Mouse (Mus musculus): Measurements from ENCODE around the gene Clic1. TPM values are rescaled to one million over a fixed set of nuclear protein-coding genes. Genes with fewer than 3 reads are reported as not detected.
"Not testable (repeated sequence)": the region's sequence is repeated elsewhere in the genome, so short reads cannot be mapped to it uniquely, and the experiment has no call there.

The Clic1 gene
- total RNA-seq, 2 experiments from 2014 or later: 405 to 415 TPM

DNA sequence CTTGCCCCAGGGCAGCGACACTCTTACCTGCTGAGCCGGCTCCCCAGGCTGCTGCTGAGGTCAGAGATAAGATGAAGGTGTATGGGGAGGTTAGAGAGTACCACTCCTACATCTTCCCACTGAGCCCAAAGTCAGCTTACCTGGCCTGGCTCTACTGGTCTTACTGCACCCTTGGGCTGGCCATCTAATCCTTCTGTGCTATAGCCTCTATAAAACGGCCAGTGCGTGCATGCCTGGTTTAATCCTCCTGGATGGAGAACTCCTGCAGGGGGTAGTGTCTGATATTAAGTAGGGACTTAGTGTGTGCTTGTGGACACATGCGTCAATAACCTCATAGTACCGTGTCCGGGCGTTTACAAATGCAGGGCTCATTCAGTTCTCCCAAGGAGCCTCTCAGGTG lies 29.2 kb upstream of the Clic1 start:
- no peak for ATAC-seq (ENCODE audit: poor library complexity, severe bottlenecking)

DNA sequence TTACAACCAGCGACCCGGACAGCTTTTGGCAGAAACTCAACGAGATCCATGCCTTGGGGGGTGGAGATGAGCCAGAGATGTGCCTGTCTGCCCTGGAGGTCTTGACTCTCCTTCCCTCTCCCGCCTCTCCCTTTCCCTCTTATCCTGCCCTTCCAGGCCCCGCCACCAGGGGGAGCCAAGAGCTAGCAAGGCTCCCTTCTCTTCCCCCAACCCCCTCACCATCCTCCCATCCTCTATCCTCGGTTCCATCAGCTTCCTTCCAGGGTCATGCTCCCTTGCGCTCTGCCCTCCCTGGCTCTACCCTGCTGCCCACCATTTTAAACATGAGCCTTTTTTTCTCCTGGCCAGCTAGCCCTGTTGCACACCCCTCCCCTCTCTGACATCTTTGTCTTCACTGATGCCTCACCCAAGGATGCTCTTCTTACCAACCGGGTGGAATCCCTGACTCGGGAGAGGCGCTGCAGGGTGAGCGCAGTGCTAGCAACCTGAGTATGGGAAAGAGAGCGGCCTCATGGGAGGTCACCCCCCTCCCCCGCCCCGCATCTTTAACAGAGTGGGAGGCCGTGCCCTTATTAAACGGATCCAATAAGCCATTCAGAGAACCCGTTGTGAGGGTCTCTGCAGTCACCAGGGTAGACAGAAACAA lies 28.5 kb upstream of the Clic1 start:
- ATAC-seq (ENCODE audit: poor library complexity, severe bottlenecking): peak; percentile 76

DNA sequence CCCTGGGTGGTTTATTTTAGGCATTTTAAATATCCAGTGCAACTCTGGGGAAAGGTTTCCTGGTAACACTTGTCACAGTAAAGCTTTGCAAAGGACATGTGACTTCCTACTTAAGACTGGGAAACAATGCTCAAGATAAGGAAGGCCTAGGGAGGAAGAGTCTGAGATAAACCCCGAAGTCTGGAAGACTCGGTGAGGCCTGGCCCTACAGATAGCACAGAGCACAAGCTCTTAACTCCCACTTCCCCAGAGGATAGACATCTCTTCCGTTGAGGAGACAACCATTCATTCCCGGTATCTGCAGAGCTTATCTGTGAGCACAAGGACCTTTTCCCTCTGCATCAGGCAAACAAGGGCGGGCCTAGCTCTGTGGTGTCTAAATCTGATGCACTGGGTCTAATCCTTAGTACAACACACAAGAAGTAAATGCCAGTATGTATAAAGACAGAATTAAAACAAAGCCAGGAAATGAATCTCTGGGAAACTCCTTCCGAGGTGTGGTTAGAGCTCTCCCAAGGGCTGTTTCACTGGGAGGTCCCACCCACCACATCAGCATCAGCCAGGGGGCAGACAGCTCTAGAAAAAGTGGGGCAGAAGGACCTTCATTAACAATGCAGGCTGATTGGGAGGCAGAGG lies 27.8 kb upstream of the Clic1 start:
- no peak for ATAC-seq (ENCODE audit: poor library complexity, severe bottlenecking)

DNA sequence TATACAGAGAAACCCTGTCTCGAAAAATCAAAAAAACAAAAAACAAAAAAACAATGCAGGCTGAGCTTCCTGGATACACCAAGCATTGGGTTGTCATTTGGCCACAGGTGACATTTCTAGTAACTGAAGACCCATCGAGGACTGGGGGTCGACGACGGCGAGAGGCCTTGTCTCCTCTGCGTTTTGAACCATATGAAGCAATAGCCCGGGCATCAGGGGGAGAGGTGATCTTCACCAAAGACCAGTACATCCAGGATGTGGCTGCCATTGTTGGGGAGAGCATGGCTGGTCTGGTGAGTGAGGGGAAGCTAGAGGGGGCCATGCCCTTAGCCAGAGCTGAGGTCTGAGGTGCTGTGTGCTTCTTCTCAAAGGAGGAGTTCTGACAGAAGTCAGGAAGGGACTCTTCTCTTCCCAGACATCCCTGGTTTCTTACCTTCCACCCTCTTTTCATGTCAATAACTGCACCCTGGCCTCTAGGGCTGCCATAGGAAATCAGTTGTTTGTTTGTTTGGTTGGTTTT lies 27.2 kb upstream of the Clic1 start:
- ATAC-seq (ENCODE audit: poor library complexity, severe bottlenecking): no peak

DNA sequence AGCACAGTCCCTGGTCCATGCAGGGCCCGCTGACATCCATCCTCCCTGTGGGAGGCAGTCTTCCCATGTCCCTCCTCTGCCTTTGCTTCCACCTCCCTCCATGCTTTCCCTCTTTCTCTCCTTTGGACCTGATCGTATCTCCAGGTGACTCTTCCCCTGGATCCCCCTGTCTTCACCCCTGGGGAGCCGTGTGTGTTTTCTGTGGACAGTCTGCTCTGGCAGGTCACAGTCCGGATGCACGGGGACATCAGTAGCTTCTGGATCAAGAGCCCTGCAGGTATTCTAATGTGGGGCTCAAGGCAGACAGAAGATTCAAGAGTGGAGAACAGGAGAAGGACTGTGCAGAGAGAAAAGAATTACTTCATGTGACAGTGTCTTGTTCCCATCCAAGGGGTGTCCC lies 26.5 kb upstream of the Clic1 start:
- no peak for ATAC-seq (ENCODE audit: poor library complexity, severe bottlenecking)

DNA sequence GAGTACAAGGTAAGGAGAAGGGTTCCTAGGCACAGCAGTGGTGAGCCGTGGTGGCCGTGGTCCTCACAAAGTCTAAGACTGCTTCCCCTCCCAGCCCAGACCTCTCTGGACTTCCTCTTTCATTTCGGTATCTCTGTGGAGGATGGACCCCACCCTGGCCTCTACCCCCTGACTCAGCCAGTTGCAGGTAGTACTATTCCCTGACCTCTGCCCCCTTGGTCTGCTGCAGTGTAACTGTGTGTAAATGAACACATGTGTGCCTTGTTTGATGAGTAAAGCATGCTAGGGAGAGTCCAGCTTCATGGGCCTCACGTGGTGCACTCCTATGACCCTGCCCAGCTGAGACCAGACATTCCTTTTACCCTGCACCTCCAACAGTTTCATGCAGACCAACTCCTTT lies 26.0 kb upstream of the Clic1 start:
- peak; percentile 83 for ATAC-seq (ENCODE audit: poor library complexity, severe bottlenecking)

DNA sequence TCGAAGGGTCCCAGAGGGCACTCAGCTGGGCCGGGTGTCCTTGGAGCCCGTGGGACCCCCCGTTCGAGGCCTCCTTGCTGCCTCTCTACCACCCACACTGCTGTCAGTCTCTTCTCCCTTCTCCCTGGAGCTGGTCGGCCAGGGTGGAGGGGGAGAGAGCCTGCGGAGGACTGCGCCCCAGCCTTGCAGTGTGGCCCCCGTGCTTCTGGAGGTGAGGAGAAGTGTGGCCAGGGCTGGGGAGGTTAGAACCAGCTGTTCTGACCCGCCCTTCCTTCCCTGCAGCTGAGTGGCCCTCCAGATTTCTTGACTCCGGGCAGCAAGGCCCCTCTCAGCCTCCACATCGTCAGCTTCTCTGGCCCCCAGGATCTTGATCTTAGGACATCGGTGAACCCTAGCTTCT lies 25.5 kb upstream of the Clic1 start:
- ATAC-seq (ENCODE audit: poor library complexity, severe bottlenecking): no peak

DNA sequence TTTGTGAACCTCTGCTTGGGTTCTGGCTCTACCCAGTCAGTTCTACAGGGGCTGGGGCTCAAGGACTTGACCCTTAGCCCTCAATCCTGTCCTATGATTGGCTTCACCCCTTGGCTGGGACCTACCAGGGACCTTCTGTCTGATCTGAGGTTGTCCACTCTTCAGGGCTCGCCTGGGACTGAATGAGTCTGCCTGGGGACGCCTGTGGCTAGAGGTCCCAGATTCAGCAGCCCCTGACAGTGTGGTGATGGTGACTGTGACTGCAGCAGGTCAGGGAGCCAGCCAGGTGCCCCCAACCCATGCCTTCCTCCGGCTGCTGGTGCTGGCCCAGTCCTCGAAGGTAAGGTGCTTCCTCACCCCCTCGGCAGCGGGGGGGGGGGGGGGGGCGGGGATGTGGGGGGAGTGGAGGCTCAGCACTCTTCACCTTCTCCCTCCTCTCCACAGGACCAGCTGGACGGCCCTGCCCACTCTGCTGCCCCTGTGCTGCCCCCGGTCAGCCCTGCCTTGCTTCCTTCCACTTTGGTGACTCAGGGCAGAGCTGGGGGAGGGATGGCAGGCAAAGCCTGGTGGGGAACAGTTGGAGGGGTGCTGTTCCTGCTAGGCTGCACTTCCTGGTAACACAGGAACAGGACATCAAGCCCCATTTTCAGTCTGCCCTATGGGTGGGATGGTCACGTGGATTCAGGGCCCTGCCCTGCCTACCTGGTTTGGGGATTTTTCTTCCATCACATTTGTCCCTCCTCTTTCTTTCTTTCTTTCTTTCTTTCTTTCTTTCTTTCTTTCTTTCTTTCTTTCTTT lies 24.9 kb upstream of the Clic1 start:
- no peak for ATAC-seq (ENCODE audit: poor library complexity, severe bottlenecking)

DNA sequence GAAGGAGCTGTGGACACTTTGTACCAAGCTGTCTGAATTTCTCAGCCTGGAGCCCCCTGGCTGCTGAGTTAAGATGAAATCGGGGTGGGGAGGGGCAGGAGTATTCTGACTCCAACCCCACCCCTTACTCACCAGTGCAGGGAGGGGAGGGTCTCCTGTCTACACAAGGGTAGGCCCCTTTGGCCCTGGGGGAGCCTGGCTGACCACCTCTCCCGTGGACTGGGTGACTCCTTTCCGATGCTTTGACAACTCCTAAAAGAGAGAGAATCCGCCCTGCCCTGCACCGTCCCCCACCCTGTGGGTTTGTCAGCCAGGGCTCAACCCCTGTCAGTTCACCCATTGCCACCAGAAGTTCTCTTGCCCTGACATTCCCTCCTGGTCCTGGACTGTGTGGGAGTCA lies 23.6 kb upstream of the Clic1 start:
- no peak for ATAC-seq (ENCODE audit: poor library complexity, severe bottlenecking)

DNA sequence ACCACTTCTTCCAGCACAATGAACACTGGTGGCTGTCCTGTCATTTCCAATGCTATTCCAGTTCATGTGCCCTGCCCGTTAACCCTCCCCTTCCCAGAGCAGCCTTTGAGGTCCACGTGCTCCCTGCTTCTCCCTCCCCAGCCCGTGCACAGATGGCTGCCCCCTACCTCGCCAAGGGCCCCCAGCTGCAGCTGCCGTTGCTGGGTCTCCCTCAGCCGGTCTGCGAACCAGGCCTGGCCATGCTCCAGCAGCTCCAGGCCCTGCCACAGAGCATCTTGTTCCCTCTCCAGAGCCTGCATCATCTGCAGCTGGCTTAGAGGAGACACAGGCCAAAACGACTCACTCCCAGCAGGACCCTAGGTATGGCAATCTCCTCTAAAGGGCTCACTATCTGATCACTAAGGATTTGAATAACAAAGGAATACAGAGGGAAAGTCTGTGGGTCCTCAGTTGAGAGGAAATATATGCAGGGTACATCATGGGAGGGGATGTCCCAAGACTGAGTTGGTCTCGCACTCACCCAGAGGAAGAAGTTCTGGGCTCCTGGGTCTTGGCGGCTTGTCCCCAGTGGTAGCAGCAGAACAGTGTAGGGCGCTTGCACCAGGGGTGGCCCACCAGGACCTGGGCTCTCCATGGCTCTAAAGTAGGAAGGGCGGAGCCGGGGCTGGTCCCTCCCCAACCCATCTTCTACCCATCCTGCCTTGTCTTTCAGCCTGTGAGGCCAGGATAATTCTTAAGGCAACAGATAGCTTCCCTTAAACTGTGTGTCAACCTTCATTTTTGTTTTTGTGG lies 22.3 kb upstream of the Clic1 start, which contains the start of gene Sapcd1:
TSS of gene Sapcd1 (minus strand) at position 740 of the 792 bp plus-strand sequence.
- no peak for ATAC-seq (ENCODE audit: poor library complexity, severe bottlenecking)

DNA sequence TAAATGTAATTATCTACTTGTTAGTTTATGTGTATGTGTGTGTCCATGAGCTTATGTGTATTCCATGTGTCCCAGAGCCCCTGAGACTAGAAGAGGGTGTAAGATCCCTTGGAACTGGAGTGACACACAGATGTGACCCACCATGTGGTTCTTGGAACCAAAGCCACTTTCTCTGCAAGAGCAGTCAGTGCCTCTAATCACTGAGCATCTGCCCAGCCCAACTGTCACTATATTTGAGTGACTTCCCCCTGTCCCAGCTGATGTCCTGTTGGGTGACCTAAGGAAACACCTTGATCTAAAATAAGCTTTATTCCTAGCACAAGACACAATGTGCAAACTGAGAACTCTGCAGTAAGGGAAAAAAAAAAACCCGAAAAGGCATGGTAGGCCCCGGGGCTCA lies 21.5 kb upstream of the Clic1 start:
- no peak for ATAC-seq (ENCODE audit: poor library complexity, severe bottlenecking)

DNA sequence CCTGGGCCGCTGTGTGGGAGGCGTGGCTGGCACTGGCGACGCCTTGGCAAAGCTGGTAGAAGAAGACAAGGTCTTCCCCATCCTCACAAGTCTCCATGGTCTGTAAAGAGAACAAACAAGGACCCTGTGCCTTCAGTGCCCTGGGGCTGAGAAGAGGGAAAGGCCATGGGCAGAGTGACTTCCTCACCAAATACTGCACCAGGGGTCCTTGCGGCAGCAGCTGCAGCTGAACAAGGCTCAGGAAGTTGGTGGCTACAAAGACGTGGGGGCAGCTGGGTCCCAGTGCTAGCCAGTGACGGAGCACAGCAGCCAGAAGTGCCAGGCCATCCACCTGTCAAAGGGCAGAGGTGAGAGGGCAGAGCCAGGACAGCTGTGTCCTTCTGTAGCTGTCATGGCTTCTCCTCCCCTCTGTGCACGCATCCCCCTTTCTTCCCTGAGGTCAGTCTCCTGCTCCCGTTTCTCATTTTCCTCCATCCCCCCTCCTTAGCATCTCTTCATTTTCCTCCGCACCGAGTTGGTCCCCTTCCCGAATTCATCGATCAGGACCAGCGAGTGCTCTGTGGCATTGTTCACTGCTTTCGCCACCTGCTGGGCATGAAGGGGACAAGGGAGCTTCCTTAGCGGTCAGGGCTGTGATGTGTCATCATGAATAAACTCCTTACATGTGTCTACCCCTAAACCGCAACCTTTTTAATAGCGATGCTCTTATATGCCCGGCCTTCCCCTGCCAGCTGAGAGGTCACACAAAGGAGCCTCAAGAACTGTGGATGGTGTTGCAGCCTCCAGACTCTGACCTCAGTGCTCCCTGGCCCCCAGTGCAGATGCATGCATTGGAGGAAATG lies 19.9 kb upstream of the Clic1 start:
- ATAC-seq (ENCODE audit: poor library complexity, severe bottlenecking): peak; percentile 78

DNA sequence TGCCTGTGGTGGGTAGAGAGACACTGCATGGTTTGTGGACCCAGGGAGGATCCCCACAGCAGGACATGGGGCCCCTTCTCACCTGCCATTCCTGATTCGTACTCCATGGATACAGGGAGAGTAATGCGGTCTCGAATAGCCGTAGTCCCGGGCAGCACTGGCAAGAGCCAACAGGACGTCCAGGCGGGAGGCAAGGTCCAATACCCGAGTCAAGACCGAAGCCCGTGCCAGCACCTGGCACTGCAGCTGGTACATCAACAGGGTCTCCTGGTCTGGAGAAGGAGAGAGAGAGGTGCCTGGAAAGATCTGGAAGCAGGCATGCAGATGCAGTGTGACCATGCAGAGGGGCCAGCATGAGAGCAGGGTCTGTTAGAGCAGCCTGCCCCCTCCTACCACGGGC lies 18.5 kb upstream of the Clic1 start:
- ATAC-seq (ENCODE audit: poor library complexity, severe bottlenecking): no peak

DNA sequence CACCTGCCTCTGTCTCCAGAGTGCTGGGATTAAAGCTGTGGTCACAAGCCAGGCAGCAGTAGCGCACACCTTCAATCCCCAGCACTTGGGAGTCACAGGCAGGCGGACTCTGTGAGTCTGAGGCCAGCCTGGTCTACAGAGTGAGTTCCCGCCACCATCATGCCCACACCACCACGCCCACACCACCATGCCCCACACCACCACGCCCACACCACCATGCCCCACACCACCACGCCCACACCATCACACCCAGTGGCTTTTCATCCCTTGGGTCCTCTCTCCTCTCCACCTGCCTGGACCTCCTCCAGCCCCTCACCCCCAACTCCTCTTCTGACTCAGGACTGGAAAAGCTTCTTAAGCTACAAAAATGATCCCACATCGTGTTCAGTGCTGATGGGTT lies 17.9 kb upstream of the Clic1 start:
- ATAC-seq (ENCODE audit: poor library complexity, severe bottlenecking): no peak

DNA sequence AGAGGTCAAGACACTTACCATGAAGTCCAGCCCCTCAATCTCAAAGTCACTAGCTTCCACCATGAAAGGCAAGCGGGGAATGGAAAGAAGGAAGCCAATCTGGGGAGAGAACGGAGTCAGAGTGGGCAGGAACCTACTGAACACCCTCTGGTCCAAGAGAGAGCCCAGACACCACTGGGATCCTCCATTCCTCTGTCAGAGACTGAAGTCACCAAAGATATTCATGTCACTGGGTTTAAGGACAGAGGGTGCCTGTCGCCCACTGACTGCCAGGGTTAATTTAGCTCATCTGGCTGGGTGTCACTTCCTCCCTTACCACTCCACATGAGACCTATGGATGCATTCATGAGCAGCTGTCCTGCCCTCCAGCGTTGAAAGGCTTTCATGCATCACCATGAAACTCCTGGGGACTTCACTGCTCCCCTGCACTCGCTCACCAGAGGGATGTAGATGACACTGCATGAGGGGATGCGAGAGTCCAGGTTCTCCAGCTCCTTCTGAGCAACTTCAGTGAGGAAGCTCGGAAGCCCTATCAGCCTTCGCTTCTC lies 17.4 kb upstream of the Clic1 start:
- no peak for ATAC-seq (ENCODE audit: poor library complexity, severe bottlenecking)

DNA sequence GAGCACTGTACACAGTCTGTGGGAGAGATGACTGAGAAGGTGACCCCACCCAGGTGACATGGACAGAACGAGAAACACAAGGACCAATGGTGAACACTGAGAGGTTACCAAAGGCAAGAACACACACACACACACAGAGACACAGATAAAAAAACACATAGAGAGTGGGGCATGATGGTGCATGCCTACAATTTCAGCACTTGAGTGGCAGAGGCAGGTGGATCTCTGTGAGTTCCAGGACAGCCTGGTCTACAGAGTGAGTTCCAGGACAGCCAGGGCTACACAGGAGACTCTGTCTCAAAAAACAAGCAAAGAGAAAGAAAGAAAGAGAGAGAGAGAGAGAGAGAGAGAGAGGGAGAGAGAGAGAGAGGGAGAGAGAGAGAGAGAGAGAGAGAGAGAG lies 16.1 kb upstream of the Clic1 start:
- ATAC-seq (ENCODE audit: poor library complexity, severe bottlenecking): not testable (repeated sequence)

DNA sequence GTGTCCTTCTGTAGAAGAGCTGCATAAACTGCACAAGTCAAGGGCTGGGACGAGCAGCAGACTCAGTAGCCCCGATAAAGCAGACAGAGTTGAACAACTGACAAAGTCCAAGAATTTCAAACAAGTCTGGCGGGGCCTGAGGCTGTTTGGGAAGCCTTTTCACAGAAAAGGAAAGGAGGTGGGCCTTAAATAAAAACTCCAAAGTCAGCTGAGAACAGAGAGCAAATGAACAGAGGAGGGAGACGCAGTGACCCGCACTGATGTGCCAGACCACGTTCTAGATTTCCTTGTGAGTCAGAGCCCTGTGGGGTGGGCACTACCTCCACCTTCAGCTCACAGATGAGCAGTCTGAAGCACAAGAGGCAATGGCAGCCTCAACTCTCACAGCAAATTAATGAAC lies 14.9 kb upstream of the Clic1 start:
- no peak for ATAC-seq (ENCODE audit: poor library complexity, severe bottlenecking)

DNA sequence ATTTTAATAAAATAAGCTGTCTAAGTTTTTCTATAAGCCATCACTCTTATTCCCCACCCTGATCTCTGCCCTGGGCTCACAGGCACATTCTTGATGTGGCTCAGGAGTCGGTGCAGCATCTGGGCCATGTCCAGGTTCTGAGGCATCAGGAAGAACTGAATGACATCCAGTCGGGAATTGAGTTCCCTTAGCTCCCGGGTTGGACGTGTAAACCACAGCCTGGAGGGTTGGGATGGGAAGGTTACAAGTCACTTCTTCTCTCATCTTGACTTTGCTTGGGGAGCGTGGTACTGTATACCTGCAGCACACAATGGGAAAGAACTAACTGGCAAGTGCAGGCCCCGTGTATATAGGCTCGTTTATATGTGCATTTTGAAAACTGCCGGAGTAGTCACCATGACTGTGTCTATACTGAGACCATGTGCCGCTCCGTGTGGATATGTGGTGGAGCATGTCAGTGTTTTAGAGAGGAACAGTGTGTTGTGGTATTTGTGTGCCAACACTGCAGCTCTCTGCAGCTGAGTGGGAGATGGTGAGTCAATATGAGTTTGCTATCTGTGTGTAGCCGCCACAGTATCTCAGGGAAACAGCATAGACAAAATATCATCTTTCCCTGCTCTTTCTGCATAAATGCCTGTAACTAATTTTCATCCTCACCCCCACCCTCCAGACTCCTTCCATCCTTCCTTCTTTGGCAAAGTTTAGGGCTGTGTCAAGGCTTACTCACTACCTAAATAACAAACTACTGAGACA lies 10.5 kb upstream of the Clic1 start:
- ATAC-seq (ENCODE audit: poor library complexity, severe bottlenecking): no peak

DNA sequence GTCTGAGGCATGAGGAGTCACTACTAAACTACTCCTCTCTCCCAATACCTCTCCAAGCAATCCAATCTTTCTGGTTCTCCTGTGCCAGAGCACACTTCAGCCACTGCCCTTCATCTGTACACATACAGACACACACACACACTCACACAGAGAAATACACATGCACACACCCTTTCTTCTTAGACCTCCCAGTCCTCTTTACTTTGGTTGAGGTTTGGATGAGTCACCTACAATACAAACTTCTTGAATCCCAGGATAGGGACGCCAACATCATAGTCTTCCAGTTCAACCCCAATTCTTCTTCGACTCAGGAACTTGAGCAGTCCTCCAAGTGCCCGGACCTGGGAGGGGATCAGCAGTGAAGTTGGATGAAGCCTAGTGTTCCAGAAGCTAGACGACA lies 6.0 kb upstream of the Clic1 start:
- ATAC-seq (ENCODE audit: poor library complexity, severe bottlenecking): no peak
